In genomic region chr2:146745012-146745682, GRCm38 (mm10) we compare ENCODE assay signal across 9 mouse cellular contexts.
A peak's percentile ranks its signal among the peaks of the same experiment; 100 is the strongest.
DNase-seq lines count a peak whose midpoint lies in the region; ATAC-seq and TF ChIP-seq lines count a peak whose summit lies in the region.
"Had no signal": no experiment of that assay in that cellular context is flagged by ENCODE, and none has a peak within 500 bp of the region (broad histone marks: within the 10 kb centered on the region; RNA-seq: fewer than 3 reads in every experiment).

No protein-coding gene starts in this region.

- no peaks in the 10 kb centered on the region for H3K9me3 ChIP-seq in stomach, embryonic 15.5 days
- no peaks in the 10 kb centered on the region for H3K9me3 ChIP-seq in stomach, postnatal 0 days (ENCODE audit: control insufficient read depth, low read length)
- no peaks in the 10 kb centered on the region for H3K9me3 ChIP-seq in intestine, embryonic 16.5 days (ENCODE audit: control insufficient read depth, low read length)

- no peaks in the 10 kb centered on the region for H3K4me1 ChIP-seq in heart, adult 2 months (ENCODE audit: control insufficient read depth, insufficient read depth, low read length)
- no peaks in the 10 kb centered on the region for H3K4me1 ChIP-seq in stomach, embryonic 15.5 days
- H3K4me1 ChIP-seq in stomach, postnatal 0 days (replicated peaks; ENCODE audit: control insufficient read depth, insufficient read depth): no peaks in the 10 kb centered on the region
- no peaks in the 10 kb centered on the region for H3K4me1 ChIP-seq in intestine, embryonic 16.5 days (ENCODE audit: control insufficient read depth, insufficient read depth, low read length)

- H3K27ac ChIP-seq in heart, adult 2 months: no peak overlapping the region
- no peak overlapping the region for H3K27ac ChIP-seq in stomach, embryonic 15.5 days
- H3K27ac ChIP-seq in stomach, postnatal 0 days (replicated peaks): no peak overlapping the region
- H3K27ac ChIP-seq in intestine, embryonic 16.5 days (ENCODE audit: low read length): no peak overlapping the region

- DNase-seq in heart, adult 2 months: no peak
- DNase-seq in heart, postnatal 36 days: no peak
- no peak for DNase-seq in stomach, postnatal 0 days (ENCODE audit: low spot score)
- no peak for DNase-seq in thymus, postnatal 25 days
- DNase-seq in kidney, postnatal 36 days: no peak
- no peak for DNase-seq in layer of hippocampus, postnatal 14 days (ENCODE audit: low spot score in 2 of 2)
- DNase-seq: B cell, adult 2 months had no signal

- H3K4me2 ChIP-seq in stomach, embryonic 15.5 days: peak overlapping the region; percentile 19; the same call in 1 of the 2 replicates
- no peak overlapping the region; the same call in 1 of the 2 replicates for H3K4me2 ChIP-seq in stomach, postnatal 0 days (replicated peaks; ENCODE audit: low read depth)
- H3K4me2 ChIP-seq in intestine, embryonic 16.5 days (ENCODE audit: low read depth, low read length): peak overlapping the region; percentile 17; the same call in 1 of the 2 replicates

- ATAC-seq in stomach, embryonic 15.5 days (ENCODE audit: insufficient read depth, low FRiP score, low read depth): no peak
- ATAC-seq in stomach, postnatal 0 days (ENCODE audit: low FRiP score, low TSS enrichment): no peak
- no peak for ATAC-seq in intestine, embryonic 16.5 days

- no peak for TF ChIP-seq CTCF in heart, adult 2 months (IDR thresholded peaks at IDR 0.05)
- TF ChIP-seq CTCF in stomach, postnatal 0 days (IDR thresholded peaks at IDR 0.05; ENCODE audit: low read depth): no peak

- WGBS in heart, adult 2 months: 47% methylated on average over 18 of the region's 18 CpGs
- WGBS in stomach, embryonic 15.5 days: 65% methylated on average over 18 of the region's 18 CpGs
- WGBS in stomach, postnatal 0 days: 64% methylated on average over 18 of the region's 18 CpGs
- 67% methylated on average over 18 of the region's 18 CpGs for WGBS in intestine, embryonic 16.5 days

- peak overlapping the region; percentile 22 for H3K4me3 ChIP-seq in heart, adult 2 months
- H3K4me3 ChIP-seq in stomach, embryonic 15.5 days (replicated peaks): no peak overlapping the region
- H3K4me3 ChIP-seq in stomach, postnatal 0 days (ENCODE audit: low read depth, low read length): no peak overlapping the region
- no peak overlapping the region for H3K4me3 ChIP-seq in intestine, embryonic 16.5 days (ENCODE audit: low read length)

- intact Hi-C loops in heart, adult 2 months (cut with DNase I): no loop called here
- intact Hi-C loops in heart, postnatal 36 days (cut with DNase I): no loop called here

- TF ChIP-seq EP300 in heart, adult 2 months (IDR thresholded peaks at IDR 0.05; ENCODE audit: insufficient read depth, low read depth, low read length): no peak
- no peak for TF ChIP-seq EP300 in stomach, postnatal 0 days (optimal IDR thresholded peaks at IDR 0.05)

- TF ChIP-seq POLR2A in heart, adult 2 months (IDR thresholded peaks at IDR 0.05; ENCODE audit: insufficient read depth, low read depth, low read length): no peak

- no peak overlapping the region for H3K9ac ChIP-seq in heart, adult 2 months (ENCODE audit: low read depth, low read length)
- no peak overlapping the region for H3K9ac ChIP-seq in stomach, embryonic 15.5 days
- H3K9ac ChIP-seq in stomach, postnatal 0 days (ENCODE audit: low read length): no peak overlapping the region
- no peak overlapping the region for H3K9ac ChIP-seq in intestine, embryonic 16.5 days (ENCODE audit: low read depth, low read length)

- H3K79me2 ChIP-seq in heart, adult 2 months (replicated peaks; ENCODE audit: control insufficient read depth, insufficient read depth, low read length): no peaks in the 10 kb centered on the region

- no peaks in the 10 kb centered on the region for H3K36me3 ChIP-seq in heart, adult 2 months (ENCODE audit: control insufficient read depth, insufficient read depth, low read length)
- H3K36me3 ChIP-seq in stomach, embryonic 15.5 days: no peaks in the 10 kb centered on the region
- H3K36me3 ChIP-seq in stomach, postnatal 0 days (ENCODE audit: control insufficient read depth, insufficient read depth, low read length): no peaks in the 10 kb centered on the region
- H3K36me3 ChIP-seq in intestine, embryonic 16.5 days (ENCODE audit: control insufficient read depth, insufficient read depth, low read length): no peaks in the 10 kb centered on the region

- H3K27me3 ChIP-seq in heart, adult 2 months (ENCODE audit: control insufficient read depth, insufficient read depth, low read length): 0 out of 2 replicates have a peak, but pooled peaks cover 2% of the 10 kb centered on the region
- H3K27me3 ChIP-seq in stomach, embryonic 15.5 days (replicated peaks): no peaks in the 10 kb centered on the region
- H3K27me3 ChIP-seq in stomach, postnatal 0 days (ENCODE audit: control insufficient read depth, insufficient read depth, low read length): no peaks in the 10 kb centered on the region
- H3K27me3 ChIP-seq in intestine, embryonic 16.5 days (replicated peaks; ENCODE audit: control insufficient read depth, insufficient read depth, low read length): no peaks in the 10 kb centered on the region
